Mouse (Mus musculus) heart, embryonic 15.5 days (tissue): Measurements from ENCODE around the gene Ect2. TPM values are rescaled to one million over a fixed set of nuclear protein-coding genes. Genes with fewer than 3 reads are reported as not detected.
A peak's percentile ranks its signal among the peaks of the same experiment; 100 is the strongest.

Experiments
- ATAC-seq: fragments of 200-750 bp; cut with Nextera tagmentation; replicated peaks from 2 replicates; pipeline ENCODE4 v1.8.0; 2017; ENCODE audit warnings: low read depth, moderate TSS enrichment; ENCODE audit not compliant: insufficient number of reproducible peaks, insufficient read depth, low FRiP score
- H3K27ac ChIP-seq: fragments of 300-500 bp; sonication (generic); 2 replicates; pipeline ENCODE4 v1.5.1; 2015; ENCODE audit warnings: mild to moderate bottlenecking, inconsistent platforms
- H3K27me3 ChIP-seq: fragments of 300-500 bp; sonication (generic); 2 replicates; pipeline ENCODE4 v1.6.1; 2015; ENCODE audit warnings: inconsistent platforms
- H3K36me3 ChIP-seq: fragments of 300-500 bp; sonication (generic); 2 replicates; pipeline ENCODE4 v1.6.1; 2015; ENCODE audit warnings: mild to moderate bottlenecking, inconsistent platforms
- H3K4me1 ChIP-seq: fragments of 300-500 bp; sonication (generic); replicated peaks from 2 replicates; pipeline ENCODE4 v1.6.1; 2015; ENCODE audit warnings: inconsistent platforms
- H3K4me2 ChIP-seq: fragments of 300-500 bp; sonication (generic); 2 replicates; pipeline ENCODE4 v1.6.1; 2015; ENCODE audit warnings: inconsistent platforms, mild to moderate bottlenecking, moderate library complexity
- H3K4me3 ChIP-seq: fragments of 300-500 bp; sonication (generic); 2 replicates; pipeline ENCODE4 v1.5.1; 2015; ENCODE audit warnings: mild to moderate bottlenecking, inconsistent platforms
- H3K9ac ChIP-seq: fragments of 300-500 bp; sonication (generic); 2 replicates; pipeline ENCODE4 v1.6.1; 2015; ENCODE audit warnings: mild to moderate bottlenecking, inconsistent platforms
- H3K9me3 ChIP-seq: fragments of 300-500 bp; sonication (generic); replicated peaks from 2 replicates; pipeline ENCODE4 v1.6.1; 2016; ENCODE audit warnings: inconsistent platforms
- WGBS: fragments of 180-500 bp; shearing (Covaris S2); methylation state at CpG from one replicate; pipeline ENCODE4 v1.1.7; 2015; ENCODE audit warnings: mixed read lengths; 5-methylcytosine and 5-hydroxymethylcytosine counted together
- polyA plus RNA-seq: library from polyadenylated mRNA; unstranded; fragments of >200 nt; fragmentation: Nextera tagmentation; extraction: Ambion mirVana; gene quantifications from 2 replicates; pipeline ENCODE4 v1.2.1, GENCODE M21; 2015

Gene Ect2
- polyA plus RNA-seq, 1 experiment from 2014 or later: 40.5 TPM

DNA sequence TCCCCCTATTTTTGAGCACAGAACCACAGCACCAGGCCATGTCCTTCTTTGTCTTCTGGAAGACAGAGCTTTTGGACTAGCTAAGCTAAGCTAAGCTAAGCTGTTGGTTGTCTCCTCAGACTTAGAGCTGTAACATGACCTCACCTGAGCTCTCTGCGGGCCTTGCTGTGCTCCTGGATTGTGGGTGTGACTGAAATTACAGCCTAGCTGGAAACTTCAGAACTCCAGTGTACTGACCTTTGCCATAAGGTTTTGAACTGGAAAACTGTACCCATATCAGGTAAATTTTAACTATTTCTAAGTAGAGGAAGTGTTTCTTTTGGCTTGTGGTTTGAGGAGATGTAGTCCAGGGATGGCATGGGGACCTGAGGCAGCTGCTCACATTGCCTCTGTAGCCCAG lies 34.7 kb upstream of the Ect2 start:
- Histone ChIP-seq H3K4me2 (no peak overlapping the region), H3K36me3 (no peaks in the 10 kb centered on the region), H3K4me1 (peaks cover 36% of the 10 kb centered on the region), H3K9me3 (no peaks in the 10 kb centered on the region), H3K4me3 (no peak overlapping the region), H3K9ac (no peak overlapping the region), H3K27me3 (no peaks in the 10 kb centered on the region), H3K27ac (no peak overlapping the region)
- no peak for ATAC-seq
- WGBS: 81% methylated on average over 1 of the region's 1 CpGs

DNA sequence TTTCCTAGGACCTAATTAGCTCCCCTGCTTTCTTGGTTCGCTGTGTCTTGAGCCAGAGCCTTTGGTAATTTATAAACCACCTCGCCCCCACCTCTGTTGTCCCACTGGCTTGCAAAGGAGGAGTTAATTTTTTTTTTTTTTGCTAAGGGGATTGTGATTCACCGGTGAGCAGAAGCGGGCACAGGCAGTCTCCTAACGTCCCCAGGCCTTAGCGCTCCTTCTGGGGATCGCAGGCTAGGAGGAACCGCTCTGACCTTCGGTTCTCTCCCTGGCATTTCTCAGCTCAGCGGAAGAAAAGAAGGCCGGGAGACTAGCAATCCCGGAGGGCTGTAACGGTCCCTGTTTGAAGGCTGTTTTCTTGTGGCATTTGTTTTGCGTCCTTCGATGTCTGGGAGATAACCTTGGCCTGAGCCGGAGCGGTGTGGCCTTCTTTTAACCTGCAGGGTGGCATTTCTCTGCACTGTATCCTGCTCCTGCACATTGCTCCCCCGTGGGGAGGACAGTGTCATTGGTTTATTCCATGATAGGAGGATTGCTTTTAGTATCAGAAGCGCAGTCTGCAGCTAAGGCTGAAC lies 30.0 kb upstream of the Ect2 start:
- Histone ChIP-seq H3K9ac (peak overlapping the region; percentile 66), H3K9me3 (no peaks in the 10 kb centered on the region), H3K36me3 (no peaks in the 10 kb centered on the region), H3K4me2 (peak overlapping the region; percentile 84), H3K4me3 (peak overlapping the region; percentile 67), H3K4me1 (peaks cover 4% of the 10 kb centered on the region; the same call in 1 of the 2 replicates), H3K27ac (peak overlapping the region; percentile 61), H3K27me3 (no peaks in the 10 kb centered on the region)
- ATAC-seq: 0 out of 2 replicates have a peak, but pooled peaks have one; percentile 0
- 7% methylated on average over 19 of the region's 19 CpGs for WGBS

DNA sequence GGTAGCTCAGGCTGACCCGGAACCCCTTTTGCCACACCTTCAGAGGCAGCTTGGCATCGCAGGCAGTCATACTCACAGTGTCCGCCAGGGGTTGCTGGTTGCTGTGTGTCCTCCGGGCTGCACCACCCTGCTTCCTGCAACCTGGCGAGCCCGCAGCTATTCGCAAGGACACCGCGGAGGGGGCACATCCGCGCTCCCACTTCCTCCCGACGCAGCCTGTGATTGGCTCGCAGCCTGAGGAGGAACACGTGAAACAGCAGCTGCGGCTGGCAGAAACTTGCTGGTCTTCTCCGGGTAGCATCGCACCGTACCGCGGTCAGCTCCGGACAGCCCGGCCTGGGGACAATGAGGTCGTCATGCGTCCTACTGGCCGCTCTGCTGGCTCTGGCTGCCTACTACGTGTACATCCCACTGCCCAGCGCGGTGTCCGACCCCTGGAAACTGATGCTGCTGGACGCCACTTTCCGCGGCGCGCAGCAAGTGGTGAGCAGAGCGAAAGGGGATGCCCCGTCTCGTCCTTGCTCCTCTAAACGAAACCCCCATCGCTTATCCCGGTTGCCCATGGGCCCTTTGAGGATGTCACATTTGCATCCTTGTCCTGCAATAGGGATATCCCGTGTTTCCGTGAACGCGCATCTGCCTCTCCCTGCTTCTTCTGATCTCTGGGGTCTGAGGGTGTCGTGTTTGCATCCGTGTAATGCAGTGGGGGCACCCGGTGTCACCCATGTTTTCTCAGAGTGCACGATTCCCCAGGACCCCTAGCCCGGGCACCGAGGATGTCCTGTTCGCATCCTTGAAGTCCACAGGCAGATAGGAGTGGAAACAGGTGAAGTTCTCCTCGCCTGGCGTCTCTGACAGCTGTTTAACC lies 29.3 kb upstream of the Ect2 start, which contains the start of gene Nceh1:
TSS of gene Nceh1 (plus strand) at position 233 of the 868 bp plus-strand sequence.
- Histone ChIP-seq H3K9ac (peak within 1 kb of the TSS; percentile 66), H3K4me3 (peak within 1 kb of the TSS; percentile 67), H3K4me1 (peaks cover 4% of the 10 kb centered on the region; the same call in 1 of the 2 replicates), H3K9me3 (no peaks in the 10 kb centered on the region), H3K4me2 (peak within 1 kb of the TSS; percentile 84), H3K27me3 (no peaks in the 10 kb centered on the region), H3K27ac (peak within 1 kb of the TSS; percentile 61), H3K36me3 (no peaks in the 10 kb centered on the region)
- peak; percentile 97 for ATAC-seq
- WGBS: under 1% methylated on average over 54 of the region's 54 CpGs

DNA sequence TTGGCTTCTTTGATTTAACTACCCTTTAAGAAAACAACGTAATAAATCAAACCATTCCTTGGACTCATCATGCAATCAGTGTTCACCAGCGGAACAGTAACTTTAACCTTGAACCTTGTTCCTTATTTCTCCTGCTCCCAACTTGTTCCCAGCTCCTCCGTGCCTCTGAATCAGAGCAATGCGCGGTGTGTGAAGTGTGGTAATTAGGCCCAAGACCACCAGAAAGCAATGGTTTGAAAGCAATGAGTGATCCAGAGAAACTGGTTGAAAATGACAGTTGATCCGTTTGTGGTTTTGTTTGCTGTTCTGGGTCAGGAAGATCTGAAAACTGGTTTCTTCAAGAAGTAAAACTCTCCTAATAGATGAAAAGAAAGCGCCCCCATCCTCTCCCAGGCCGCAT lies 26.0 kb upstream of the Ect2 start:
- 85% methylated on average over 8 of the region's 8 CpGs for WGBS
- no peak overlapping the region for H3K27ac ChIP-seq
- H3K4me1 ChIP-seq: peaks cover 4% of the 10 kb centered on the region; the same call in 1 of the 2 replicates
- no peak overlapping the region for H3K4me3 ChIP-seq
- H3K9ac ChIP-seq: no peak overlapping the region
- ATAC-seq: no peak
- no peaks in the 10 kb centered on the region for H3K36me3 ChIP-seq
- H3K27me3 ChIP-seq: no peaks in the 10 kb centered on the region
- no peaks in the 10 kb centered on the region for H3K9me3 ChIP-seq
- no peak overlapping the region for H3K4me2 ChIP-seq

DNA sequence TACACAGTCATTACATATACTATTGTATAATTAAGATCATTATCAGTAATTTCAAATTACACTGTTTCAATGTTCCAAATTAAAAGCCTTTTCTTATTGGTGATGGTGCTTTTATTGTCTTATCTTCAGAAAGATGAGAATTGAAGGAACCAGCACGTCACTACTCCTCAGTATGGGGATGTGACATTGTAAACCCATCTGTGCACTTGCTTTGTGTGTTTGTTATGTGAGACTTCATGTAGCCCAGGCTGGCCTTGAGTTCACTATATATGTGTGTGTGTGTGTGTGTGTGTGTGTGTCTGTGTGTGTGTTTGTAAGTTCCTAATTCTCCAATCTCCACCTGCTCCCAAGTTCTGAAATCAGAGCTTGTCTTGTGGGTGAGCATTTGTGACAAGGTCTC lies 16.6 kb upstream of the Ect2 start:
- no peak for ATAC-seq
- WGBS: 68% methylated on average over 1 of the region's 1 CpGs
- Histone ChIP-seq H3K4me3 (no peak overlapping the region), H3K27ac (no peak overlapping the region), H3K9ac (no peak overlapping the region), H3K4me2 (no peak overlapping the region), H3K9me3 (no peaks in the 10 kb centered on the region), H3K36me3 (no peaks in the 10 kb centered on the region), H3K27me3 (no peaks in the 10 kb centered on the region), H3K4me1 (no peaks in the 10 kb centered on the region)

DNA sequence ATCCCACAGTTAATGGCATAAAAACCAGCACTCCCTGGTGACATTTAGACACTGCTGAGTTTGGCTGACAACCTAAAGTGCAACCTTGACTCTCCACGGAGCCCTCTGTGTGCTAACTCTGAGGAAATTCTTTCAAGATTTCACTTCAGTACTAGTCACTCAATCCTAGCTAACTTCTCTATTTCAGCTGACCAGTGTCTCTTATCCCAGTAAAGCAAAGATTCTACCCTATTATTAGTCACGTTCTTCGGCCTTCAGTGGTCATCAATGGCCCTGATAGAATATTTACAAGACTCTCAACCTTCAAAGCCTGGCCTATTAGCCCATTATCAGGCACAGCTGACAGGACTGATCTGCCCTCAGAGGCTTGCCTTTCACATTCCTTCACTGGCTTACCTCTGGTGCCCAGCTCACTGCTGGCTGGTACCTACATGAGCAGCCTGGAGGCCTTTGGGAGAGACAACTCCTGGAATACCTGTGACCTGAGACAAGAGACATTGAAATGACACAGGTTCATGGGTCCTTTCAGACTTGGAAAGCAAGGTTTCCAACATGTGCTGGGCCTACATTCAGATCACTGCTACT lies 11.9 kb upstream of the Ect2 start:
- Histone ChIP-seq H3K4me1 (no peaks in the 10 kb centered on the region), H3K27me3 (no peaks in the 10 kb centered on the region), H3K4me3 (no peak overlapping the region), H3K4me2 (no peak overlapping the region), H3K9me3 (no peaks in the 10 kb centered on the region), H3K27ac (no peak overlapping the region), H3K9ac (no peak overlapping the region), H3K36me3 (no peaks in the 10 kb centered on the region)
- 54% methylated on average over 3 of the region's 3 CpGs for WGBS
- ATAC-seq: no peak

DNA sequence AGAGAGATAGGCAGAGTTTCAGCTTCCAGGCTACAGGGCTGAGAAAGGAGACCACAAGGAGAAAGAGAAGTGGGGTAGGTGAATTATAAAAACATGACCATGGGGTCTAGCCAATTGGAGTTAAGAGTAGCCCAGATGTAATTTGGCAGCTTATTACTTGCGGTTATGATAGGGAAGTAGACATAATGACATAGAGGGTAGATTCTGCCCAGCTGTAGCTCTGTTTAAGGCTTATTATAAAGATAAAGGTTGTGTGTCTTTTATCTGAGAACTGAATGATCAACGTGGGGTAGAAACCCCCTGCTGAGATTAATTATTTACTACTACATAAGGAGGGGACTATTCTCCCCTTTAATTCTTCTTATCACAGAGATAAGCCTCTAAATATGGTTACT lies 8.7 kb upstream of the Ect2 start:
- no peak for ATAC-seq
- 63% methylated on average over 2 of the region's 2 CpGs for WGBS

DNA sequence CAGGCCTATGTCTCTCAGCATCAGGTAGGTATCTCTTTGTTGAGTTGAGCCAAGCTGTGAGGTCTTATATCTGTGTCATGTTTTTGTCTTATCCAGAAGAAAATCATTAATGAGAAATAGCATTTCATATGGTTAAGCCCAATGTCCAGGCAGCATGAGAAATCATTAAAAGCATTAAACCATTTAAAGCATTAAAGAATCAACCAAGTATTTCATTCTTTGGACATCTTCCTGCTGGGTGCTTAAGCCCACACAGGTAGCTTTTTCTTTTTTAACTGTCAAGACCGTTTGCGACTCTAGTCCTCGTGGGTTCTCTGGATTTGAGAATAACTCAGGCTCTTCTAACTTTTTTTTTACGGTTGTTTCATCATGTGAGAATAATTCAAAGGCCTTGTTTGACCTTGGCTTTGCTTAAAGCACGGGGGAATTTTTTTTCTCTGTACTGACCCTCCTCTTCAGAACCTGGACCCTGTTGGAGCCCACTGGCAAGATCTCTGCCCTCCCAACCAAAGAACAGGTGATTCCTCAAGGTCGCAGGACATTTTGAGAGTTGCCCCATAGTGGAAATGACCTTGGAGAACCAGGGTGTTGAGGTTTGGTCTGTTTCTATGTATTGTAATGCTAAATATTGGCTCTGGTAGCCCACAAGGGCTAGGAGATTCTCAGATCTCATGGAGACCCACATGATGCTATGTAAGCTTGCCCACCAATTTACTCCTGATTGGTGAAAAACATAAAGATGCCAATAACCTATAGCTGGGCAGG lies 8.1 kb upstream of the Ect2 start:
- Histone ChIP-seq H3K36me3 (no peaks in the 10 kb centered on the region), H3K4me2 (no peak overlapping the region), H3K9ac (no peak overlapping the region), H3K4me1 (no peaks in the 10 kb centered on the region), H3K27ac (no peak overlapping the region), H3K9me3 (no peaks in the 10 kb centered on the region), H3K4me3 (no peak overlapping the region), H3K27me3 (no peaks in the 10 kb centered on the region)
- no peak for ATAC-seq
- WGBS: 86% methylated on average over 6 of the region's 6 CpGs

More for the DNA sequence above, 8.7 kb upstream of the Ect2 start:
- no peaks in the 10 kb centered on the region for H3K36me3 ChIP-seq
- H3K4me3 ChIP-seq: no peak overlapping the region
- no peaks in the 10 kb centered on the region for H3K4me1 ChIP-seq
- H3K27me3 ChIP-seq: no peaks in the 10 kb centered on the region
- no peak overlapping the region for H3K27ac ChIP-seq
- no peak overlapping the region for H3K9ac ChIP-seq
- H3K4me2 ChIP-seq: no peak overlapping the region
- H3K9me3 ChIP-seq: no peaks in the 10 kb centered on the region

DNA sequence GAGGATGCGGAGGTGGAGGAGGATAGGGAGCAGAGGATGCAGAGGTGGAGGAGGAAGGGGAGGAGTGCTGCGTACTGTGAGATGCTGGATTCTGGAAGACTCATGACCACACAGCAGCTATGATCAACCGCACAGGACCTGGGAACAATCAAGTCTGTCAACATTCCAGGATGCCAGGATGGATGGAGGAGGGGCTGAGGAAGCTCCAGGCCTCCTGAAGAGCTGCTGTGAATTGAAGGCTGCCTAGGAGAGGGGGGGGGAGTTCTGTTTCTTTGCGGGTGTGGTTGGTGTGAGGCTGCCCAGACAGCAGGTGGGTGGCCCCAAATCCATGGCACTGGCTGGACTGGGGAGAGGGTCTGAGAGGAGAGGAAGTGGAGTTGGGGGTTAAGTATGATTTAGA lies 5.2 kb upstream of the Ect2 start:
- Histone ChIP-seq H3K9ac (no peak overlapping the region), H3K4me2 (no peak overlapping the region), H3K36me3 (no peaks in the 10 kb centered on the region), H3K27ac (no peak overlapping the region), H3K4me3 (no peak overlapping the region), H3K9me3 (no peaks in the 10 kb centered on the region), H3K27me3 (no peaks in the 10 kb centered on the region), H3K4me1 (peaks cover 19% of the 10 kb centered on the region)
- WGBS: 28% methylated on average over 4 of the region's 4 CpGs
- ATAC-seq: no peak

DNA sequence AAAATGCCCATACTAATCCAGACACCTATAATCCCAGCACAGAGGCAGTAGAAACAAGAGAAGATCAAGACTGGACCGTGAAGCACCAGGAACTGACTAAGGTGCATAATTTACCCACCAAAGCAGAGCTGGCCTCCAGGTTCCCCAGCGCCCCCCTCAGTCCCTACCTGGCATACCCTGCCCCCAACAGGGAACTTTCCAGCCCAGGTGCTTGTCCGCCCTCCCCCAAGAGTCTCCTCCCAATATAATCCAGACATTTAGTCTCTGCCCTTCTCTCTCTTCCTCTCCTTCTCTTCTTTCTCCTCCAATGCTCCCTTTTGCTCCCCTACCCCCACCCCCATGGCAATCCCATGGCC lies 2.9 kb upstream of the Ect2 start:
- Histone ChIP-seq H3K9ac (no peak overlapping the region), H3K4me3 (no peak overlapping the region), H3K4me1 (peaks cover 25% of the 10 kb centered on the region), H3K4me2 (no peak overlapping the region), H3K36me3 (no peaks in the 10 kb centered on the region), H3K9me3 (no peaks in the 10 kb centered on the region), H3K27ac (no peak overlapping the region), H3K27me3 (no peaks in the 10 kb centered on the region)
- 62% methylated on average over 3 of the region's 3 CpGs for WGBS
- ATAC-seq: no peak
